ENCODE assay signal across 8 mouse cellular contexts in the genomic region with DNA sequence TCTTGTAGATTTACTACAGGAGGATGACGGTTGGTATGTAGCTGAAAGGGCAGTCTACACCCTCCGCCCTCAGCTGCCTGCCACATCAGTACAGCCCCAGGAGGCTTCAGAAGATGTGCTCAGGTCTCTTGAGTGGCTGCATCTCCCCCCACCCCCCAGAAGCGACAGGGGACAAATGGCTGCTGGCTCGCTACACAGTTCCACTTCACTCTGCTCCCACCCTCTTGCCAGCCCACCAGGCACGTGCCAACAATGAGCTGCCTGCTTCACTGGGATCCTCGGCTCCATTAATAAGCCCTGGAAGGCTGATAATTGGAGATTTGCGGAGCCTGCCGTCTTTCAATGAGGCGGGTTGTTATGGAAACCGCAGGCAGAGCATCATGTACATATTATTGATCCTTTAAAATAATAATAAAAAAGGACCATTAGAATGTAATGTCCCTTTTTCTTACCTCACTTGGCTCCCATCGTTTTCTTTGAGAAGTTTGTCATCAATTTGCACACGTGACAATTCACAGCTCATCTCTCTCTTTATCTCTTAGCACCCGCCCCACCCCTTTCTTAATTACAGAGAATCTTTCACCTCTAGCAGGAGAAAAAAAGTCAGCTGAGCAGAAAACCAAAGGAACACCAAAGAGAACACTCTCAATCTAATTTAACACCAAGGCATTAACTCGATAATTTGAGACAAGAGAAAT.
DNase-seq lines count a peak whose midpoint lies in the region; ATAC-seq and TF ChIP-seq lines count a peak whose summit lies in the region.

No protein-coding gene starts in this region.

- WGBS in olfactory bulb, adult 2 months = 16% methylated on average over 14 of the region's 14 CpGs
- WGBS in liver, postnatal 0 days (ENCODE audit: insufficient replicate concordance) = 62% methylated on average over 14 of the region's 14 CpGs

- peak; percentile 68 to 69 for DNase-seq in cerebellum, postnatal 14 days
- DNase-seq in cerebellum, postnatal 25 days = no peak
- DNase-seq in right cerebral cortex, postnatal 14 days = peak; percentile 21
- no peak for DNase-seq in right cerebral cortex, adult 2 months (ENCODE audit: low spot score in 2 of 2)
- peak; percentile 52 to 60 for DNase-seq in layer of hippocampus, postnatal 10 days (ENCODE audit: low spot score in 2 of 2)
- DNase-seq in liver, postnatal 0 days = no peak
- DNase-seq in B cell, adult 2 months = no peak

- no peak overlapping the region for H3K4me2 ChIP-seq in liver, postnatal 0 days (ENCODE audit: low read depth, low read length)

- no peak for TF ChIP-seq POLR2A in olfactory bulb, adult 2 months (IDR thresholded peaks at IDR 0.05; ENCODE audit: insufficient read depth, low read depth, low read length)

- no peaks in the 10 kb centered on the region for H3K36me3 ChIP-seq in liver, postnatal 0 days (replicated peaks; ENCODE audit: insufficient read depth, low read length)

- H3K9ac ChIP-seq in liver, postnatal 0 days (replicated peaks) = no peak overlapping the region

- no peaks in the 10 kb centered on the region for H3K27me3 ChIP-seq in liver, postnatal 0 days (ENCODE audit: insufficient read depth, low read length)

- TF ChIP-seq EP300 in liver, postnatal 0 days (IDR thresholded peaks at IDR 0.05; ENCODE audit: low read depth) = no peak

- H3K4me3 ChIP-seq in olfactory bulb, adult 2 months (ENCODE audit: insufficient read depth, low read depth, low read length) = peak overlapping the region; percentile 47
- H3K4me3 ChIP-seq in liver, postnatal 0 days (ENCODE audit: low read depth, low read length) = no peak overlapping the region

- peak overlapping the region; percentile 79 for H3K27ac ChIP-seq in olfactory bulb, adult 2 months (ENCODE audit: insufficient read depth, low read depth, low read length)
- H3K27ac ChIP-seq in liver, postnatal 0 days (ENCODE audit: low read depth) = no peak overlapping the region

- no peak for TF ChIP-seq CTCF in olfactory bulb, adult 2 months (IDR thresholded peaks at IDR 0.05; ENCODE audit: insufficient read depth, low read depth, low read length)
- no peak for TF ChIP-seq CTCF in liver, postnatal 0 days (IDR thresholded peaks at IDR 0.05; ENCODE audit: low read depth)

- H3K4me1 ChIP-seq in olfactory bulb, adult 2 months (ENCODE audit: control insufficient read depth, insufficient read depth, low read length) = peaks cover 3% of the 10 kb centered on the region
- H3K4me1 ChIP-seq in liver, postnatal 0 days (ENCODE audit: insufficient read depth) = no peaks in the 10 kb centered on the region

- ATAC-seq in liver, postnatal 0 days = no peak

- no peaks in the 10 kb centered on the region for H3K9me3 ChIP-seq in liver, postnatal 0 days (ENCODE audit: low read length)

Comparison
In these comparisons a context has a peak if more than half of its experiments do, and no peak if none do; other contexts are left out.
1. DNase-seq: peak in cerebellum, postnatal 14 days (2 of 2), right cerebral cortex, postnatal 14 days (single experiment) and layer of hippocampus, postnatal 10 days (2 of 2); none in cerebellum, postnatal 25 days (0 of 2), right cerebral cortex, adult 2 months (0 of 2), liver, postnatal 0 days (single experiment) and B cell, adult 2 months (0 of 2).